Mouse (Mus musculus): ENCODE results near the gene Hc.
A peak's percentile ranks its signal among the peaks of the same experiment; 100 is the strongest.

Hc gene

GRCm38 (mm10) chr2:35058325-35058724 is 2.9 kb downstream of the Hc start:
- no peak for DNase-seq (ENCODE audit: low read depth, low spot score)

GRCm38 (mm10) chr2:35057243-35057642 is 4.0 kb downstream of the Hc start:
- no peak for DNase-seq (ENCODE audit: low read depth, low spot score)

- DNase-seq (ENCODE audit: low read depth, low spot score) = peak; percentile 56
Observed at GRCm38 (mm10) chr2:35048851-35049250, 12.4 kb downstream of the Hc start.

- DNase-seq (ENCODE audit: low read depth, low spot score) = peak; percentile 59
Observed at GRCm38 (mm10) chr2:35044956-35045355, 16.3 kb downstream of the Hc start.

GRCm38 (mm10) chr2:35038580-35039375 is 22.5 kb downstream of the Hc start:
- peak; percentile 54 for DNase-seq (ENCODE audit: low read depth, low spot score)

GRCm38 (mm10) chr2:35024646-35025154 is 36.5 kb downstream of the Hc start:
- no peak for DNase-seq (ENCODE audit: low read depth, low spot score)

GRCm38 (mm10) chr2:35021806-35022205 is 39.4 kb downstream of the Hc start:
- no peak for DNase-seq (ENCODE audit: low read depth, low spot score)

GRCm38 (mm10) chr2:35015861-35016260 is 45.4 kb downstream of the Hc start:
- no peak for DNase-seq (ENCODE audit: low read depth, low spot score)

- DNase-seq (ENCODE audit: low read depth, low spot score) = no peak
Observed at GRCm38 (mm10) chr2:35011649-35012048, 49.6 kb downstream of the Hc start.

GRCm38 (mm10) chr2:34998956-34999355 is 62.3 kb downstream of the Hc start:
- DNase-seq (ENCODE audit: low read depth, low spot score) = no peak

- DNase-seq (ENCODE audit: low read depth, low spot score) = no peak
Observed at GRCm38 (mm10) chr2:34996506-34996905, 64.7 kb downstream of the Hc start.

GRCm38 (mm10) chr2:34993696-34994356 is 67.4 kb downstream of the Hc start:
- DNase-seq (ENCODE audit: low read depth, low spot score) = no peak

GRCm38 (mm10) chr2:34992729-34993695 is 68.2 kb downstream of the Hc start:
- DNase-seq (ENCODE audit: low read depth, low spot score) = no peak

- DNase-seq (ENCODE audit: low read depth, low spot score) = no peak
Observed at GRCm38 (mm10) chr2:34991966-34992365, 69.3 kb downstream of the Hc start.

- no peak for DNase-seq (ENCODE audit: low read depth, low spot score)
Observed at GRCm38 (mm10) chr2:34989749-34990148, 71.5 kb downstream of the Hc start.

- DNase-seq (ENCODE audit: low read depth, low spot score) = no peak
Observed at GRCm38 (mm10) chr2:34987595-34987994, 73.6 kb downstream of the Hc start.

- DNase-seq (ENCODE audit: low read depth, low spot score) = no peak
Observed at GRCm38 (mm10) chr2:34984885-34985284, 76.4 kb downstream of the Hc start.

- DNase-seq (ENCODE audit: low read depth, low spot score) = no peak
Observed at GRCm38 (mm10) chr2:34982906-34983698, 78.1 kb downstream of the Hc start.

- DNase-seq (ENCODE audit: low read depth, low spot score) = no peak
Observed at GRCm38 (mm10) chr2:34982096-34982724, 79.0 kb downstream of the Hc start.

- DNase-seq (ENCODE audit: low read depth, low spot score) = peak; percentile 34
Observed at GRCm38 (mm10) chr2:34979459-34980011, 81.7 kb downstream of the Hc start.
